Mouse (Mus musculus) embryonic fibroblast, embryonic 13.5 days (primary cell): ENCODE results near the gene Chrnd. TPM values are rescaled to one million over a fixed set of nuclear protein-coding genes. Genes with fewer than 3 reads are reported as not detected.

Experiments
- H3K27ac ChIP-seq: 2 replicates; pipeline ENCODE4 v1.5.1; 2012; ENCODE audit warnings: low read length, control low read depth, inconsistent platforms; ENCODE audit not compliant: insufficient read depth
- H3K4me1 ChIP-seq: 2 replicates; pipeline ENCODE4 v1.6.1; 2011; ENCODE audit warnings: low read length; ENCODE audit not compliant: control insufficient read depth, insufficient read depth
- H3K4me3 ChIP-seq: 2 replicates; pipeline ENCODE4 v1.5.1; 2011; ENCODE audit warnings: mild to moderate bottlenecking, control low read depth, low read length; ENCODE audit not compliant: insufficient read depth
- CTCF ChIP-seq: IDR thresholded peaks from 2 replicates; pipeline ENCODE4 v1.5.1; 2011; ENCODE audit warnings: mild to moderate bottlenecking, control low read depth, low read length, moderate library complexity, borderline replicate concordance; ENCODE audit not compliant: insufficient read depth
- POLR2A ChIP-seq: IDR thresholded peaks from 2 replicates; pipeline ENCODE4 v1.6.1; 2011; ENCODE audit warnings: low read depth, mild to moderate bottlenecking, control low read depth, low read length, moderate library complexity
- polyA plus RNA-seq: library from polyadenylated mRNA; stranded (reverse); fragments of >200 nt; gene quantifications from 2 replicates; pipeline ENCODE4 v1.2.4, GENCODE M21; 2011; ENCODE audit warnings: low read depth; ENCODE audit not compliant: missing spikeins, insufficient read length

Gene Chrnd
- polyA plus RNA-seq, 1 experiment = not detected

- peaks cover 13% of the 10 kb centered on the region for H3K4me1 ChIP-seq
- H3K27ac ChIP-seq = no peak overlapping the region
- H3K4me3 ChIP-seq = no peak overlapping the region
- TF ChIP-seq CTCF = no peak
- TF ChIP-seq POLR2A = no peak
Observed at GRCm38 (mm10) chr1:87183998-87184750, 6.2 kb upstream of the Chrnd start.

- Histone ChIP-seq H3K4me3 (no peak overlapping the region), H3K27ac (no peak overlapping the region), H3K4me1 (peaks cover 13% of the 10 kb centered on the region)
Observed at GRCm38 (mm10) chr1:87184751-87185139, 5.7 kb upstream of the Chrnd start.

GRCm38 (mm10) chr1:87185526-87185925 lies 4.9 kb upstream of the Chrnd start:
- Histone ChIP-seq H3K4me1 (peaks cover 8% of the 10 kb centered on the region), H3K4me3 (no peak overlapping the region), H3K27ac (no peak overlapping the region)
- TF ChIP-seq CTCF (no peak), POLR2A (no peak)

More at GRCm38 (mm10) chr1:87184751-87185139, 5.7 kb upstream of the Chrnd start:
- TF ChIP-seq POLR2A (no peak), CTCF (peak; percentile 76)

- Histone ChIP-seq H3K4me3 (peak overlapping the region; percentile 56), H3K4me1 (peaks cover 1% of the 10 kb centered on the region), H3K27ac (no peak overlapping the region)
- TF ChIP-seq CTCF (no peak), POLR2A (no peak)
Observed at GRCm38 (mm10) chr1:87186261-87187036, 4.0 kb upstream of the Chrnd start.

GRCm38 (mm10) chr1:87187037-87187355 lies 3.4 kb upstream of the Chrnd start:
- TF ChIP-seq CTCF (peak; percentile 67), POLR2A (no peak)
- no peak overlapping the region for H3K27ac ChIP-seq
- no peaks in the 10 kb centered on the region for H3K4me1 ChIP-seq
- H3K4me3 ChIP-seq = peak overlapping the region; percentile 56

GRCm38 (mm10) chr1:87197296-87197695 lies 6.9 kb downstream of the Chrnd start:
- TF ChIP-seq POLR2A = no peak
- TF ChIP-seq CTCF = no peak
- H3K4me3 ChIP-seq = no peak overlapping the region
- H3K4me1 ChIP-seq = no peaks in the 10 kb centered on the region
- H3K27ac ChIP-seq = no peak overlapping the region

GRCm38 (mm10) chr1:87198119-87199065 lies 8.0 kb downstream of the Chrnd start:
- H3K4me3 ChIP-seq = no peak overlapping the region
- TF ChIP-seq CTCF (no peak), POLR2A (no peak)

GRCm38 (mm10) chr1:87200811-87201210 lies 10.4 kb downstream of the Chrnd start:
- TF ChIP-seq POLR2A (no peak), CTCF (no peak)
- Histone ChIP-seq H3K4me3 (no peak overlapping the region), H3K27ac (no peak overlapping the region), H3K4me1 (no peaks in the 10 kb centered on the region)

More at GRCm38 (mm10) chr1:87198119-87199065, 8.0 kb downstream of the Chrnd start:
- Histone ChIP-seq H3K4me1 (no peaks in the 10 kb centered on the region), H3K27ac (no peak overlapping the region)

- no peaks in the 10 kb centered on the region for H3K4me1 ChIP-seq
- no peak overlapping the region for H3K4me3 ChIP-seq
- no peak for TF ChIP-seq CTCF
- no peak for TF ChIP-seq POLR2A
- no peak overlapping the region for H3K27ac ChIP-seq
Observed at GRCm38 (mm10) chr1:87201848-87202247, 11.4 kb downstream of the Chrnd start.

- TF ChIP-seq CTCF (no peak), POLR2A (no peak)
- H3K4me3 ChIP-seq = no peak overlapping the region
- no peaks in the 10 kb centered on the region for H3K4me1 ChIP-seq
- H3K27ac ChIP-seq = no peak overlapping the region
Observed at GRCm38 (mm10) chr1:87203779-87204178, 13.4 kb downstream of the Chrnd start.
